Mouse (Mus musculus) monocyte, adult 2 months (primary cell): ENCODE measurements around the gene Cga.
"Not testable (repeated sequence)": the region's sequence is repeated elsewhere in the genome, so short reads cannot be mapped to it uniquely, and the experiment has no call there.

Experiments
- DNase-seq, 2 experiments: peaks; one replicate each; pipeline ENCODE4 v3.0.0; 2022; ENCODE audit warnings: low spot score in 2 of 2, low read depth in 1 of 2

Gene Cga

DNA sequence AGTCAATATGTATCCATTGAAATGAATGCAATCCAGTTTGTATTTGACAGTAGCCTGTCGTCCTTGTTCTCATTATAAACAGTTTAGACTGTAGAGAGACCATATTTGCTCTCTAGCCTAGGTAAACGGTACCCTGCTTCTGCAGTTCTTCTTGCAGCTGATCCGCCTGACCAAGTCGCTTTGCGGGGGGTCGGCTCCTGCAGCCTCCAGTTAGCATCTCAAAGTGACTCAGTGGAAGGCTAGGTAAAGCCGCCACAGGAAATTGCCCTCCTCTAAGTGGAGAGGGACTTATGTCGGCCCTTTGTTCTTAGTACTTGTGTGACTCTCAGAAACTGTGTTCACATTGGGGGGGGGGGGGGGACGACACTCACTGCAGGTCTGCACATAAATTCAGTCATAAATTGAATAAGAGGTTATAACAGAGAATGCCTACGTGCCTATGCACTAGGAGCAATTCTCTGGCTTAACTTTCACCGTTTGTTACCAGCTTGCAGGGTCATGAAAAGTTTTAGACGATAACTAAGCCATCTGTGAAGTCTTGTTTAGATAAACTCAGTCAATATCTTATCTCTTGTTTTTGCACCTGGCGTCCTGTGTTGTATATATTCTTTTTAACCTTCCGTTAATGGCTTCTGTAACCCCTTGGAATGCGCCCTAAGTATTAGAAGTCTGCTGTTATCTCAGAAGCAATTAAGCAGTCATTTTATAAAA is 4.3 kb upstream of the Cga start:
- no peak for DNase-seq

GRCm38 (mm10) chr4:34889812-34890185 is 3.8 kb upstream of the Cga start:
- no peak for DNase-seq

GRCm38 (mm10) chr4:34898497-34898896 is 4.9 kb downstream of the Cga start:
- no peak for DNase-seq

- DNase-seq, result no peak
Observed at GRCm38 (mm10) chr4:34899322-34899721, 5.7 kb downstream of the Cga start.

GRCm38 (mm10) chr4:34900155-34900554 is 6.6 kb downstream of the Cga start:
- DNase-seq, result no peak

GRCm38 (mm10) chr4:34901166-34901565 is 7.6 kb downstream of the Cga start:
- DNase-seq, result no peak

DNA sequence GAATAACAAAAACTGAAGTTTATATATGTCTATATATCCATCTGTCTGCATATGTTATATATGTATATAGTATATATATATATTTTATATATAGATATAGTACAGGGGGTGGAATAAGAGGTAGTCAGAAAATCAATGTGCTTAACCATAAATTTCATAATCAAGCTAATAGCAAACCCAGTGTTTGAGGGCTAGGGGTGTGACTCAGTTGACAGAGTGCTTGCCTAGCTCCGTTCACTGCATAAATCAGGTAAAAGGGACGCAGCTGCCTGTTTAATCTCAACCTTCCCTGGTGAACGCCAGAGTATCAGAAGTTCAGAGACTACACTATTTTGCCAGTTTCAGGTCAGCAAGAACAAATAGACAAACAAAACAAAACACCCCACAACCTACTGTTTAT is 8.0 kb downstream of the Cga start:
- not testable (repeated sequence) for DNase-seq

DNA sequence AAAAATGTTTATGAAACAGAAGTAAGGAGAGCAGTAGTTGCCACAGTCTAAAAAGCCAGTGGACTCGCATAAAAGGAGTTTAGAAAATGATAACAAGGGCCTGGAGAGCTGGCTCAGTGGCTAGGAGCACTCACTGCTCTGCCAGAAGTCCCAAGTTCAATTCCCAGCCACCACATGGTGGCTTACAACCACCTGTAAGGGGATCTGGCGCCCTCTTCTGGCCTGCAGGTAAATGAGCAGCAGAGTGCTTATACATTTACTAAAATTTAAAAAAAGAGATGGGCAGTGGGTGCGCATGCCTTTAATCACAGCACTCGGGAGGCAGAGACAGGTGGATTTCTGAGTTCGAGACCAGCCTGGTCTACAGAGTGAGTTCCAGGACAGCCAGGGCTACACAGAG is 11.8 kb downstream of the Cga start:
- DNase-seq, result no peak

DNA sequence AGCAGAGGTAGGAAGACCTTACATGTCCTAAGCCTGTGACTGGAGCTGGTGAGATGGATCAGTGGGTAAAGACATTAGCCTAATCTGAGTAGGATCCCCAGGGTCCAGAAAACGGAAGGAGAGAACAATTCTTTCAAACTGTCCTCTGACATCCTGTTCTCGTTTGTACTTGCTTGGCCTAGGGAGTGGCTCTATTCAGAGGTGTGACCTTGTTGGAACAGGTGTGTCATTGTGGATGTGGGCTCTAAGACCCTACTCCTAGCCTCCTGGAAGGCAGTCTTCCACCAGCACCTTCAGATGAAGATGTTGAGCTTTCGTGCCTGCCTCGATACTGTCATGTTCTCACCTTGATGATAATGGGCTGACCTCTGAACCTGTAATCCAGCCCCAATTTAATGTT is 12.6 kb downstream of the Cga start:
- no peak for DNase-seq

DNA sequence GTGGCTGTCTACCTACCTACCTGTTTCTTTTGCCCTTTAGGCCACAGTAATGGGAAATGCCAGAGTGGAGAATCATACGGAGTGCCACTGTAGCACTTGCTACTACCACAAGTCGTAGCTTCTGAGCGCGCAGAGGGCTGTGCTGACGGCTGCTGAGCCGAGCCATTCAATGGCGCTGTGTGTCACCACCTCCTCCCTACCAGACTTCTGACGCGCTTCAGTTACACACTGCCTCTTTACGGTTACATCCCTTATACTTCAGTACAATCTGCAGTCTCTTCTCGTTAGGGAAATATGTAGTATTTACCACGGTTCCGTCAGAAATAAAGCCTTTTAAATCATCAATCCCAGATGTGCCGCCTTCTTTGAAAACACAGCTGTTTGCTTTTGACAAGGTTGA is 13.4 kb downstream of the Cga start:
- DNase-seq, result no peak

GRCm38 (mm10) chr4:34908127-34908526 is 14.5 kb downstream of the Cga start:
- no peak for DNase-seq

DNA sequence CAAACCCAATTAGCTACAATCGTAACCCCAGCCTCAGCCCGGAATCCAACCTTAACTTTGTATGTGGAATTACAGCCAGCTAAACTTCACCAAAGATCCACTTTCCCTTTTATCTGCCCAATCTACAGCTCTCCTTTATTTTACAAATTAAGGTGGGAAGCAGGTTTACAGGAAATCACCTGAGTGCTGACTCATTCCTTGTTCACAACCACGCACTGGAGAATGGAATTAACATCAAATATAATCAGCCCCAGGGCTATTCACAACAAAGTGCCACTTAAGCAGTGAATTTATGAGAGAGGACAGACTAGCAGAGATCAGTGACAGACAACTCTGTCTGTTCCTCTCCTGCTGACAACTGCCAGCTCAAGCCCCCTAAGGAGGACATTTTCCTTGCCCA is 17.8 kb downstream of the Cga start:
- DNase-seq, result no peak

DNA sequence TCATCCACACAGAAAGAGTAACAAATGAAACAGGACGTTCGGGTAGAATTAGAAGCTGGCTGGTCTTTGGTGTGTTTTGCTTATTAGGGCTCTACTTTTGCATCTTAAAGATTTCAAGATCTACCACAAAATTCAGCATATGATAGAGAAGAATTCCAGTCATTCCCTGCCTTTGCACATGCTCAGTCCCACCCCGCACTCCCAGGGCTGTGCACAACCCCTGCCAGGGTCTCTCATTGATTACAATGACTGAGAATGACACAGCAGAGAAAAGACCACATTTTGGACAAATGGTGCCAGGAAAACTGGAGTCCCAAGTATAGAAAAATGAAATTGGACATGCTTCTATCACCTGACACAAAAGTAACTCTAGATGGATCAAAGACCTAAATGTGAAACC is 18.6 kb downstream of the Cga start:
- DNase-seq, result no peak

DNA sequence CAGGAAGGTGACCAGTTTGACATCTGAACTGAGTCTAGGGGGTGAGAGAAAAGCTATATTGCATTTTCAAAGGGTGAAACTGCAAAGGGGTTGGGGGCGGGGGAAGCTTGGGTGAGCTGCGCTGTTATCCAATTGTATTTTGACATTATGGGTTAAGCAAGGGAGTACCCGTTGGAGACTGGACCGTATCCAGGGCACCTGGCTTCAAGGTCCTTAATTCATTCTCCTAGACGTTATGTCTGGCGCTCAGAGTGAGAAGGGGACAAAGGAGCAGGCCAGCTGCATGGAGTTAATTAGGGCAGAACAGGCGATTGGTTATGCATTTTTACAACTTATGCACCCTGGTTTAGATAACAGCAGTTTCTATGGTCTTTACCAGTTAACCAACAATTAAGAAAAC is 23.8 kb downstream of the Cga start:
- DNase-seq, result no peak

- no peak for DNase-seq
Observed at GRCm38 (mm10) chr4:34922177-34922870, 28.7 kb downstream of the Cga start.

GRCm38 (mm10) chr4:34928386-34928785 is 34.8 kb downstream of the Cga start:
- DNase-seq, result not testable (repeated sequence)

DNA sequence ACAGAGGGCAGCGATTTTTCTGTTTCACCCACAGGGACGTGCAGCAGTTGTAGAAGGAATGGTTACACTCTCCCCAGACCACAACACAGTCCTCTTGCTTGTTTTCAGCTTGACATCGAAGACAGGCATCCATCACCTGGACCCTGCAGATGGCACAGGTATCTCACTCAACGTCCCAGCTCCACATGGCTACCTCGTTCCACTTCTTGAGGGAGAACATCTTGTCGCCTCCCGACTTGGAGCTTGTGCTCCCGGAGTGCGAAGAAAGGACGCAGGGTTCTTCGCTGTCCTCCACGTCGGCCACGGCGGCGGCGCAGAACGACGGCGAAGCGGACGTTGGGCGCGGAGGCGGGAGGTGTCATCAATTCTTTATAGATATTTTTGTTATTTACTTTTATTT is 47.5 kb downstream of the Cga start:
- no peak for DNase-seq

DNA sequence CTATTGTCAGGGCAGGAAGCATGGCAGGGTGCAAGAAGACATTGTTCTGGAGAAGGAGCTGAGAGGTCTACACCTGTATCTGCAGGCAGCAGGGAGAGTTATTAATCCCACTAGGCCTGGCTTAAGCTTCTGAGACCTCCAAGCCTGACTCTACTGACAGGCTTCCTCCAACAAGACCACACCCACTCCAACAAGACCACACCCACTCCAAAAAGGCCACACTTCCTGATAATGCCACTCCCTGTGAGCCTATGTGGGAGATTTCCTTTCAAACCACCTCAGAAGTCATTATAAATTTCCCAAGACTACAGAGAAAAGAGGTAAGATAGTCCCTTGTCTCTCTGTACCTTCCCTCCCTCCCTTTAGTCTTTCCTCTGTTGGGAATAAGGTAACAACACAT is 53.6 kb downstream of the Cga start:
- no peak for DNase-seq

- DNase-seq, result no peak
Observed at GRCm38 (mm10) chr4:34953716-34954115, 60.1 kb downstream of the Cga start.
